Mouse (Mus musculus): ENCODE results near the gene Trpm5. TPM values are rescaled to one million over a fixed set of nuclear protein-coding genes. Genes with fewer than 3 reads are reported as not detected.
A peak's percentile ranks its signal among the peaks of the same experiment; 100 is the strongest.

Gene Trpm5
- total RNA-seq, 1 experiment, result 1.0 TPM

DNA sequence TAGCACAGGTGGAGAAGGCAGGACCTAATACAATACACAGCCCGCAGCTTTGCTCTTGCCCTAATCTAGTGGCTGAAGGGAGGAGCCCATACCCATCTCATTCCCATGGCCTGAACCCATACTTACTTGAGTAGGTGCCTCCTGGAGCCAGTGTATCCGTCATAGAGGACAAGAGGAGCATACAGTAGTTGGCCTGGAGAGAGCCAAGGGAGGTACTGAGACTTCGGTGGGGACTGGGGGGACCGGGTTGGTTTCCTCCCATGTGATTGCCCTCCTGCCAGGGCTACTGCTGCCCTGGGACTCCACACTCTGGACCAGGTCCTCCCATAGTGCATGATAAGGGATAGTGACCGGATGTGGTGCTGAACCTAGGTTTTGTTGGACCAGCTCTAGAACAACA, 21.8 kb downstream of the Trpm5 start:
- no peak overlapping the region for H3K27ac ChIP-seq (ENCODE audit: insufficient read depth, low read depth, low read length, poor library complexity, severe bottlenecking)
- in situ Hi-C loops (cut with MboI; ENCODE audit: low sequenced_read_pairs in 2 of 2, unreplicated experiment in 2 of 2), result no loop called here
- H3K36me3 ChIP-seq (ENCODE audit: control insufficient read depth, insufficient read depth, low read length, poor library complexity, severe bottlenecking), result peaks cover 11% of the 10 kb centered on the region; the same call in 1 of the 2 replicates
- no peak for TF ChIP-seq HCFC1 (IDR thresholded peaks at IDR 0.05; ENCODE audit: borderline replicate concordance, insufficient read depth, low read length)
- no peak for TF ChIP-seq ZNF384 (IDR thresholded peaks at IDR 0.05; ENCODE audit: low read depth, low read length)
- H3K9ac ChIP-seq (ENCODE audit: insufficient read depth, low read depth, low read length, poor library complexity, severe bottlenecking), result no peak overlapping the region
- peaks cover 0 to 13% of the 10 kb centered on the region in 2 experiments; a peak in 1 of 4 replicates for H3K4me1 ChIP-seq (ENCODE audit: control insufficient read depth in 2 of 2, insufficient read depth in 2 of 2, low read length in 2 of 2, poor library complexity in 1 of 2)
- DNase-seq (ENCODE audit: low read depth, low spot score), result no peak
- H3K4me3 ChIP-seq (ENCODE audit: insufficient read depth in 1 of 2, low read depth in 1 of 2, low read length in 2 of 2, poor library complexity in 1 of 2, severe bottlenecking in 1 of 2), result no peak overlapping the region
- H3K9me3 ChIP-seq (ENCODE audit: control insufficient read depth, insufficient read depth, low read depth, low read length), result no peaks in the 10 kb centered on the region

DNA sequence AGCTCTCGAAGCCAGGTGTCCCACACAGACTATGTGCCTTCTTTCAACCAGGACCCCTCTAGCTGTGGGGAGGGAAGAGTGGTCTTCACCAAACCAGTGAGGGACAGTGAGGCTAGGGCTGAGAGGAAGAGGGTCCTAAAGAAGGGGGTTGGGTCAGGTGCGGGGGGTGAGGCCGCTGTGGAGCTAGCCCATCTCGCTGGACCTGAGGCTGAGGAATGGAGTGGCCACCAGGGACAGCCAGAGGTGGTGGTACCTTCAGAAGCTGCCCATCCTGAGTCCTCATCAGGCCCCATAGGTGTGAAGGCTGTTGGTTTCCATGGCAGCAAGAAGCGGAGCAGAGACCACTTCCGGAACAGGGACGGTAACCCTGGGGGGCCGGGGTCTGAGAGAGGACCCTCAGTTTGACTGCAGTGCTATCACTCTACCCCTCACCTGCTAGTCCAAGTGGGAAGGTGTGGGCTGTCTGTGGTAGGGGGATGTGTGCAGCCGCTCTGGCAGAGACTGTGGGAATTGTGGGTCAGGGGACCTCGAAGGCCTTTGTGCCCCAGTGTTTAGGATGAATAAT, 23.9 kb downstream of the Trpm5 start:
- in situ Hi-C loops (cut with MboI; ENCODE audit: low sequenced_read_pairs in 2 of 2, unreplicated experiment in 2 of 2), result no loop called here
- H3K27ac ChIP-seq (ENCODE audit: insufficient read depth, low read depth, low read length, poor library complexity, severe bottlenecking), result no peak overlapping the region

DNA sequence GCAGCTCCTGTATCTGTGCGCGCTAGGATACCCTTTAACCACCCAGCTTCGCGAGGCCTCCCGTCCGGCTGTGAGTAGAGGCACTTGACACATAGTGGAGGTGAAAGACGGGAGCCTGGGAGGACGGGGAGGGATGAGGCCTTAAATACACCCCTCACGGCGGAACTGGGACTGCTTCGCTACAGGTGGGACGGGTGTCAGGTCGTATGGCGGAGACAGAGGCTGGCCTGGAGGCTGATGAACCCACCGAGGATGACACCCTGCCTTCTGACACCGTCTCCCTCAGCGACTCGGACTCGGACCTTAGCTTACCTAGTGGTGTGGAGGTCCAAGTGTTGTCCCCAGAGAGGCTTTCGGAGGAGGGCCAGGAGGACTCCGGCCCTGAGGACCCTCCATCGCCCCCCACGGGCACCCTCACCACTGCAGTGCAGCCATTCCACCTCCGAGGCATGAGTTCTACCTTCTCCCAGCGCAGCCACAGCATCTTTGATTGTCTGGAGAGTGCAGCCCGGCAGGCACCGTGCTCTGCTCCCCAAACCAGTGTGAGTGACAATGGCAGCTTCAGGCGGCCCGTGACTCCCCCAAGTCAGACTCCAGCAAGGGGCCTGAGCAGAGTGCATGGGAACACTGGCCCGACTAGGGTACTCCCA, 24.6 kb downstream of the Trpm5 start:
- Histone ChIP-seq H3K4me1 (ENCODE audit: control insufficient read depth in 2 of 2, insufficient read depth in 2 of 2, low read length in 2 of 2, poor library complexity in 1 of 2) (peaks cover 0 to 15% of the 10 kb centered on the region in 2 experiments; a peak in 1 of 4 replicates), H3K9ac (ENCODE audit: insufficient read depth, low read depth, low read length, poor library complexity, severe bottlenecking) (peak overlapping the region; percentile 83), H3K27ac (ENCODE audit: insufficient read depth, low read depth, low read length, poor library complexity, severe bottlenecking) (peak overlapping the region; percentile 0; the same call in 1 of the 2 replicates), H3K4me3 (ENCODE audit: insufficient read depth in 1 of 2, low read depth in 1 of 2, low read length in 2 of 2, poor library complexity in 1 of 2, severe bottlenecking in 1 of 2) (peak overlapping the region; percentile 75 to 76), H3K9me3 (ENCODE audit: control insufficient read depth, insufficient read depth, low read depth, low read length) (no peaks in the 10 kb centered on the region), H3K36me3 (ENCODE audit: control insufficient read depth, insufficient read depth, low read length, poor library complexity, severe bottlenecking) (peaks cover 37% of the 10 kb centered on the region)
- in situ Hi-C loops (cut with MboI; ENCODE audit: low sequenced_read_pairs in 2 of 2, unreplicated experiment in 2 of 2), result no loop called here
- no peak for DNase-seq (ENCODE audit: low read depth, low spot score)
- no peak for TF ChIP-seq ZC3H11A (IDR thresholded peaks at IDR 0.05; ENCODE audit: borderline replicate concordance, low read depth, low read length)
- TF ChIP-seq CHD2 (IDR thresholded peaks at IDR 0.05; ENCODE audit: low read depth, low read length), result no peak
- no peak for TF ChIP-seq MAFK (IDR thresholded peaks at IDR 0.05; ENCODE audit: insufficient read depth, low read depth, low read length)
- TF ChIP-seq HCFC1 (IDR thresholded peaks at IDR 0.05; ENCODE audit: borderline replicate concordance, insufficient read depth, low read length), result no peak
- TF ChIP-seq ZNF384 (IDR thresholded peaks at IDR 0.05; ENCODE audit: low read depth, low read length), result no peak

More for the DNA sequence above, 23.9 kb downstream of the Trpm5 start:
- TF ChIP-seq CHD2 (IDR thresholded peaks at IDR 0.05; ENCODE audit: low read depth, low read length) (no peak), ZC3H11A (IDR thresholded peaks at IDR 0.05; ENCODE audit: borderline replicate concordance, low read depth, low read length) (no peak)
- Histone ChIP-seq H3K36me3 (ENCODE audit: control insufficient read depth, insufficient read depth, low read length, poor library complexity, severe bottlenecking) (peaks cover 30% of the 10 kb centered on the region), H3K4me1 (ENCODE audit: control insufficient read depth in 2 of 2, insufficient read depth in 2 of 2, low read length in 2 of 2, poor library complexity in 1 of 2) (peaks cover 0 to 15% of the 10 kb centered on the region in 2 experiments; a peak in 1 of 4 replicates), H3K4me3 (ENCODE audit: insufficient read depth in 1 of 2, low read depth in 1 of 2, low read length in 2 of 2, poor library complexity in 1 of 2, severe bottlenecking in 1 of 2) (peak overlapping the region; percentile 75 to 76), H3K9ac (ENCODE audit: insufficient read depth, low read depth, low read length, poor library complexity, severe bottlenecking) (peak overlapping the region; percentile 83), H3K9me3 (ENCODE audit: control insufficient read depth, insufficient read depth, low read depth, low read length) (no peaks in the 10 kb centered on the region)
- no peak for DNase-seq (ENCODE audit: low read depth, low spot score)

GRCm38 (mm10) chr7:143068882-143069591, 25.4 kb downstream of the Trpm5 start, which contains the start of gene Tssc4:
TSS of gene Tssc4 (plus strand) at chr7:143069249.
- in situ Hi-C loops (cut with MboI; ENCODE audit: low sequenced_read_pairs in 2 of 2, unreplicated experiment in 2 of 2), result no loop called here
- peak; percentile 100 for DNase-seq (ENCODE audit: low read depth, low spot score)

More at GRCm38 (mm10) chr7:143068882-143069591, 25.4 kb downstream of the Trpm5 start, which contains the start of gene Tssc4:
- TF ChIP-seq HCFC1 (IDR thresholded peaks at IDR 0.05; ENCODE audit: borderline replicate concordance, insufficient read depth, low read length) (peak; percentile 98), ZNF384 (IDR thresholded peaks at IDR 0.05; ENCODE audit: low read depth, low read length) (no peak), CHD2 (IDR thresholded peaks at IDR 0.05; ENCODE audit: low read depth, low read length) (peak; percentile 90; the same call in 1 of the 2 replicates)
- H3K9ac ChIP-seq (ENCODE audit: insufficient read depth, low read depth, low read length, poor library complexity, severe bottlenecking), result peak within 1 kb of the TSS; percentile 83
- H3K4me3 ChIP-seq (ENCODE audit: insufficient read depth in 1 of 2, low read depth in 1 of 2, low read length in 2 of 2, poor library complexity in 1 of 2, severe bottlenecking in 1 of 2), result peak within 1 kb of the TSS; percentile 75 to 76
- H3K4me1 ChIP-seq (ENCODE audit: control insufficient read depth in 2 of 2, insufficient read depth in 2 of 2, low read length in 2 of 2, poor library complexity in 1 of 2), result peaks cover 0 to 15% of the 10 kb centered on the region in 2 experiments; a peak in 1 of 4 replicates
- no peaks in the 10 kb centered on the region for H3K9me3 ChIP-seq (ENCODE audit: control insufficient read depth, insufficient read depth, low read depth, low read length)
- peak within 1 kb of the TSS; percentile 89 for H3K27ac ChIP-seq (ENCODE audit: insufficient read depth, low read depth, low read length, poor library complexity, severe bottlenecking)
- peaks cover 45% of the 10 kb centered on the region for H3K36me3 ChIP-seq (ENCODE audit: control insufficient read depth, insufficient read depth, low read length, poor library complexity, severe bottlenecking)

All from ES-E14 (cell line).